Mouse (Mus musculus): ENCODE data around the gene Erg. TPM values are rescaled to one million over a fixed set of nuclear protein-coding genes. Genes with fewer than 3 reads are reported as not detected.

Gene Erg
- polyA plus RNA-seq, 1 experiment from 2014 or later: 26.2 TPM

GRCm38 (mm10) chr16:95405496-95405895 is 180.9 kb downstream of the Erg start:
- no peaks in the 10 kb centered on the region for H3K36me3 ChIP-seq
- peaks cover 32% of the 10 kb centered on the region for H3K4me1 ChIP-seq
- H3K9me3 ChIP-seq: no peaks in the 10 kb centered on the region
- no peak for ATAC-seq (ENCODE audit: insufficient number of reproducible peaks, low FRiP score, low TSS enrichment, low read depth)
- H3K4me3 ChIP-seq: no peak overlapping the region
- H3K27me3 ChIP-seq: no peaks in the 10 kb centered on the region
- 80% methylated on average over 3 of the region's 3 CpGs for WGBS
- H3K9ac ChIP-seq: no peak overlapping the region
- H3K27ac ChIP-seq: no peak overlapping the region
- no peak overlapping the region for H3K4me2 ChIP-seq

GRCm38 (mm10) chr16:95403453-95403852 is 182.9 kb downstream of the Erg start:
- Histone ChIP-seq H3K27me3 (no peaks in the 10 kb centered on the region), H3K27ac (no peak overlapping the region), H3K4me2 (no peak overlapping the region), H3K4me3 (no peak overlapping the region), H3K9ac (no peak overlapping the region), H3K9me3 (no peaks in the 10 kb centered on the region), H3K4me1 (peaks cover 21% of the 10 kb centered on the region), H3K36me3 (no peaks in the 10 kb centered on the region)
- ATAC-seq (ENCODE audit: insufficient number of reproducible peaks, low FRiP score, low TSS enrichment, low read depth): no peak
- WGBS: 80% methylated on average over 5 of the region's 5 CpGs

- Histone ChIP-seq H3K27me3 (no peaks in the 10 kb centered on the region), H3K4me1 (peaks cover 13% of the 10 kb centered on the region; the same call in 1 of the 2 replicates), H3K4me2 (no peak overlapping the region), H3K4me3 (no peak overlapping the region), H3K9me3 (no peaks in the 10 kb centered on the region), H3K27ac (no peak overlapping the region), H3K9ac (no peak overlapping the region), H3K36me3 (no peaks in the 10 kb centered on the region)
- 78% methylated on average over 9 of the region's 9 CpGs for WGBS
- ATAC-seq (ENCODE audit: insufficient number of reproducible peaks, low FRiP score, low TSS enrichment, low read depth): no peak
Measured at GRCm38 (mm10) chr16:95401869-95402268, 184.5 kb downstream of the Erg start.

- H3K36me3 ChIP-seq: no peaks in the 10 kb centered on the region
- H3K4me2 ChIP-seq: no peak overlapping the region
- H3K9me3 ChIP-seq: no peaks in the 10 kb centered on the region
- no peaks in the 10 kb centered on the region for H3K27me3 ChIP-seq
- no peak overlapping the region for H3K9ac ChIP-seq
- ATAC-seq (ENCODE audit: insufficient number of reproducible peaks, low FRiP score, low TSS enrichment, low read depth): peak; percentile 48; the same call in 1 of the 2 replicates
- WGBS: 60% methylated on average over 11 of the region's 11 CpGs
- H3K27ac ChIP-seq: peak overlapping the region; percentile 68
- H3K4me1 ChIP-seq: peaks cover 10% of the 10 kb centered on the region; the same call in 1 of the 2 replicates
- H3K4me3 ChIP-seq: no peak overlapping the region
Measured at GRCm38 (mm10) chr16:95398761-95399343, 187.5 kb downstream of the Erg start.

GRCm38 (mm10) chr16:95390787-95391186 is 195.6 kb downstream of the Erg start:
- Histone ChIP-seq H3K4me2 (no peak overlapping the region), H3K4me3 (no peak overlapping the region), H3K9ac (no peak overlapping the region), H3K27ac (no peak overlapping the region), H3K4me1 (no peaks in the 10 kb centered on the region), H3K36me3 (0 out of 2 replicates have a peak, but pooled peaks cover 7% of the 10 kb centered on the region), H3K9me3 (no peaks in the 10 kb centered on the region), H3K27me3 (no peaks in the 10 kb centered on the region)
- WGBS: 40% methylated on average over 1 of the region's 1 CpGs
- no peak for ATAC-seq (ENCODE audit: insufficient number of reproducible peaks, low FRiP score, low TSS enrichment, low read depth)

- Histone ChIP-seq H3K27me3 (no peaks in the 10 kb centered on the region), H3K9ac (no peak overlapping the region), H3K4me1 (no peaks in the 10 kb centered on the region), H3K4me2 (no peak overlapping the region), H3K36me3 (0 out of 2 replicates have a peak, but pooled peaks cover 7% of the 10 kb centered on the region), H3K9me3 (no peaks in the 10 kb centered on the region), H3K4me3 (no peak overlapping the region), H3K27ac (no peak overlapping the region)
- 75% methylated on average over 4 of the region's 4 CpGs for WGBS
- ATAC-seq (ENCODE audit: insufficient number of reproducible peaks, low FRiP score, low TSS enrichment, low read depth): no peak
Measured at GRCm38 (mm10) chr16:95388811-95389529, 197.4 kb downstream of the Erg start.

- no peak overlapping the region for H3K4me2 ChIP-seq
- 0 out of 2 replicates have a peak, but pooled peaks cover 7% of the 10 kb centered on the region for H3K36me3 ChIP-seq
- no peaks in the 10 kb centered on the region for H3K27me3 ChIP-seq
- H3K4me3 ChIP-seq: no peak overlapping the region
- no peak overlapping the region for H3K9ac ChIP-seq
- H3K9me3 ChIP-seq: no peaks in the 10 kb centered on the region
- H3K4me1 ChIP-seq: no peaks in the 10 kb centered on the region
- ATAC-seq (ENCODE audit: insufficient number of reproducible peaks, low FRiP score, low TSS enrichment, low read depth): no peak
- H3K27ac ChIP-seq: no peak overlapping the region
- WGBS: 89% methylated on average over 5 of the region's 5 CpGs
Measured at GRCm38 (mm10) chr16:95388292-95388691, 198.1 kb downstream of the Erg start.

- H3K4me2 ChIP-seq: no peak overlapping the region
- no peak overlapping the region for H3K27ac ChIP-seq
- H3K27me3 ChIP-seq: no peaks in the 10 kb centered on the region
- WGBS: 94% methylated on average over 2 of the region's 2 CpGs
- H3K9ac ChIP-seq: no peak overlapping the region
- H3K4me1 ChIP-seq: no peaks in the 10 kb centered on the region; the same call in 1 of the 2 replicates
- H3K36me3 ChIP-seq: 0 out of 2 replicates have a peak, but pooled peaks cover 7% of the 10 kb centered on the region
- H3K9me3 ChIP-seq: no peaks in the 10 kb centered on the region
- H3K4me3 ChIP-seq: no peak overlapping the region
- no peak for ATAC-seq (ENCODE audit: insufficient number of reproducible peaks, low FRiP score, low TSS enrichment, low read depth)
Measured at GRCm38 (mm10) chr16:95387008-95387407, 199.4 kb downstream of the Erg start.

GRCm38 (mm10) chr16:95385299-95385973 is 201.0 kb downstream of the Erg start:
- Histone ChIP-seq H3K27me3 (no peaks in the 10 kb centered on the region), H3K9me3 (no peaks in the 10 kb centered on the region), H3K27ac (no peak overlapping the region), H3K4me1 (no peaks in the 10 kb centered on the region; the same call in 1 of the 2 replicates), H3K36me3 (0 out of 2 replicates have a peak, but pooled peaks cover 7% of the 10 kb centered on the region), H3K9ac (no peak overlapping the region), H3K4me3 (no peak overlapping the region), H3K4me2 (no peak overlapping the region)
- whole genome bisulfite sequencing: 85% methylated on average over 7 of the region's 7 CpGs
- no peak for ATAC-seq (ENCODE audit: insufficient number of reproducible peaks, low FRiP score, low TSS enrichment, low read depth)

GRCm38 (mm10) chr16:95384590-95385148 is 201.7 kb downstream of the Erg start:
- H3K4me1 ChIP-seq: no peaks in the 10 kb centered on the region; the same call in 1 of the 2 replicates
- no peak overlapping the region for H3K4me3 ChIP-seq
- no peak for ATAC-seq (ENCODE audit: insufficient number of reproducible peaks, low FRiP score, low TSS enrichment, low read depth)
- WGBS: 89% methylated on average over 9 of the region's 9 CpGs
- no peak overlapping the region for H3K27ac ChIP-seq
- no peak overlapping the region for H3K9ac ChIP-seq
- no peaks in the 10 kb centered on the region for H3K9me3 ChIP-seq
- H3K4me2 ChIP-seq: no peak overlapping the region
- H3K27me3 ChIP-seq: no peaks in the 10 kb centered on the region
- H3K36me3 ChIP-seq: 0 out of 2 replicates have a peak, but pooled peaks cover 7% of the 10 kb centered on the region

GRCm38 (mm10) chr16:95382251-95382650 is 204.1 kb downstream of the Erg start:
- Histone ChIP-seq H3K4me1 (no peaks in the 10 kb centered on the region; the same call in 1 of the 2 replicates), H3K27me3 (no peaks in the 10 kb centered on the region), H3K4me2 (no peak overlapping the region), H3K36me3 (0 out of 2 replicates have a peak, but pooled peaks cover 2% of the 10 kb centered on the region), H3K9me3 (no peaks in the 10 kb centered on the region), H3K27ac (no peak overlapping the region), H3K9ac (no peak overlapping the region), H3K4me3 (no peak overlapping the region)
- no peak for ATAC-seq (ENCODE audit: insufficient number of reproducible peaks, low FRiP score, low TSS enrichment, low read depth)
- 68% methylated on average over 5 of the region's 5 CpGs for WGBS
